Mouse (Mus musculus): ENCODE data around the gene Tsku.

The Tsku gene

GRCm38 (mm10) chr7:98328311-98328710 lies 32.8 kb downstream of the Tsku start:
- peak in 1 of 2 experiments; percentile 28 for DNase-seq (ENCODE audit: low spot score in 2 of 2)

GRCm38 (mm10) chr7:98326051-98326450 lies 35.1 kb downstream of the Tsku start:
- no peak for DNase-seq (ENCODE audit: low spot score in 2 of 2)

GRCm38 (mm10) chr7:98324228-98324627 lies 36.9 kb downstream of the Tsku start:
- DNase-seq (ENCODE audit: low spot score in 2 of 2): no peak

GRCm38 (mm10) chr7:98323288-98324019 lies 37.7 kb downstream of the Tsku start:
- peak in 1 of 2 experiments; percentile 33 for DNase-seq (ENCODE audit: low spot score in 2 of 2)

- peak in 1 of 2 experiments; percentile 43 for DNase-seq (ENCODE audit: low spot score in 2 of 2)
Measured at GRCm38 (mm10) chr7:98322415-98322814, 38.7 kb downstream of the Tsku start.

- no peak for DNase-seq (ENCODE audit: low spot score in 2 of 2)
Measured at GRCm38 (mm10) chr7:98321083-98321482, 40.0 kb downstream of the Tsku start, which contains the start of gene Acer3. TSS of gene Acer3 (minus strand) at chr7:98321208.

GRCm38 (mm10) chr7:98320006-98320556 lies 41.0 kb downstream of the Tsku start:
- DNase-seq (ENCODE audit: low spot score in 2 of 2): no peak

- no peak for DNase-seq (ENCODE audit: low spot score in 2 of 2)
Measured at GRCm38 (mm10) chr7:98316568-98316967, 44.6 kb downstream of the Tsku start.

- no peak for DNase-seq (ENCODE audit: low spot score in 2 of 2)
Measured at GRCm38 (mm10) chr7:98315087-98315486, 46.0 kb downstream of the Tsku start.

- no peak for DNase-seq (ENCODE audit: low spot score in 2 of 2)
Measured at GRCm38 (mm10) chr7:98312185-98312920, 48.8 kb downstream of the Tsku start.

- DNase-seq (ENCODE audit: low spot score in 2 of 2): no peak
Measured at GRCm38 (mm10) chr7:98310266-98310665, 50.9 kb downstream of the Tsku start.

- peak; percentile 94 for DNase-seq (ENCODE audit: low spot score in 2 of 2)
Measured at GRCm38 (mm10) chr7:98309219-98310030, 51.7 kb downstream of the Tsku start.

GRCm38 (mm10) chr7:98308607-98309218 lies 52.4 kb downstream of the Tsku start:
- peak in 1 of 2 experiments; percentile 19 for DNase-seq (ENCODE audit: low spot score in 2 of 2)

- no peak for DNase-seq (ENCODE audit: low spot score in 2 of 2)
Measured at GRCm38 (mm10) chr7:98307921-98308606, 53.1 kb downstream of the Tsku start.

- no peak for DNase-seq (ENCODE audit: low spot score in 2 of 2)
Measured at GRCm38 (mm10) chr7:98307411-98307810, 53.7 kb downstream of the Tsku start.

Data from heart, adult 9 months (tissue).